Mouse (Mus musculus) lung, postnatal 0 days (tissue): ENCODE data around the gene Adamts3.

ENCODE experiments used
- CTCF ChIP-seq: IDR thresholded peaks from 2 replicates; pipeline ENCODE4 v1.5.1; 2016; ENCODE audit warnings: antibody characterized with exemption, mild to moderate bottlenecking
- EP300 ChIP-seq: IDR thresholded peaks from 2 replicates; pipeline ENCODE4 v1.6.1; 2016; ENCODE audit warnings: antibody characterized with exemption, mild to moderate bottlenecking, control low read depth

GRCm38 (mm10) chr5:89687826-89688225 is 195.3 kb downstream of the Adamts3 start:
- no peak for TF ChIP-seq CTCF
- TF ChIP-seq EP300, result no peak
